Mouse (Mus musculus): ENCODE measurements at regions not wholly inside any gene's neighbourhood (a gene's known extent, or its start where the extent isn't known, plus 50 kb on each side); places are given as distances from the start of the nearest gene placed in this dataset.
A peak's percentile ranks its signal among the peaks of the same experiment; 100 is the strongest.
"Not testable (repeated sequence)": the region's sequence is repeated elsewhere in the genome, so short reads cannot be mapped to it uniquely, and the experiment has no call there.

DNA sequence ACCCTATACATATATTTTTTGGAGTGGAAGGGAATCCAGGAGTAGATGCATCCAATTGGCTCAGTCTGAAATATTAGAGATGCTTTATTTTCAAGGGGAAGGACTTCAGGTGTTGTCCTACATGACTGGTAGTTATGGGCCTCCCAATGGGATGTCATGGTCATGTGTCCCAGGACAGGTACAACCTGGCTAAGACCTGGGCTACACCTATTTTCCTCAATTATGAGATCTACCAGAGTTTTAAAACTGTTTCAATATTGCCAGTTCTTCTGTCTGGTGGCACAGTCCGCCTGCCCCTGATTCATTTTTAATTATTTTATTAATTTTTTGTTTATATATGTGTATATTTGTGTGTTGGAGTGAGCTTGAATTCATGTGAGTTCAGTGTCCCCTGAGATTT lies 481.6 kb upstream of the 9530002B09Rik start:
- 61% methylated on average over 1 of the region's 1 CpGs for WGBS
- not testable (repeated sequence) for H3K27me3 ChIP-seq (ENCODE audit: control insufficient read depth, insufficient read depth, low read length); H3K36me3 ChIP-seq (ENCODE audit: control insufficient read depth, insufficient read depth, low read length); ATAC-seq (replicated peaks; ENCODE audit: low FRiP score); H3K9ac ChIP-seq (ENCODE audit: low read length); H3K27ac ChIP-seq (ENCODE audit: low read depth, low read length); H3K4me1 ChIP-seq (replicated peaks; ENCODE audit: control insufficient read depth, insufficient read depth, low read length); H3K4me2 ChIP-seq (ENCODE audit: low read depth, low read length, severe bottlenecking); H3K4me3 ChIP-seq (ENCODE audit: low read depth, low read length)
- peak; percentile 32 for DNase-seq (ENCODE audit: low spot score)
- peaks cover 18% of the 10 kb centered on the region; the same call in 1 of the 2 replicates for H3K9me3 ChIP-seq (ENCODE audit: control insufficient read depth, low read length)

GRCm38 (mm10) chr4:122248199-122248796 lies 440.8 kb upstream of the 9530002B09Rik start:
- no CpG with 5 or more reads among the region's 26 CpGs for WGBS
- H3K4me2 ChIP-seq (ENCODE audit: low read depth, low read length, severe bottlenecking); H3K4me3 ChIP-seq (ENCODE audit: low read depth, low read length); H3K9ac ChIP-seq (ENCODE audit: low read length); H3K27ac ChIP-seq (ENCODE audit: low read depth, low read length); DNase-seq (ENCODE audit: low spot score); ATAC-seq (replicated peaks; ENCODE audit: low FRiP score); H3K27me3 ChIP-seq (ENCODE audit: control insufficient read depth, insufficient read depth, low read length); H3K9me3 ChIP-seq (ENCODE audit: control insufficient read depth, low read length); H3K4me1 ChIP-seq (replicated peaks; ENCODE audit: control insufficient read depth, insufficient read depth, low read length); H3K36me3 ChIP-seq (ENCODE audit: control insufficient read depth, insufficient read depth, low read length): not testable (repeated sequence)
